Mouse (Mus musculus) lung, postnatal 36 days (tissue): Measurements from ENCODE around the gene Tmem240.
"Not testable (repeated sequence)": the region's sequence is repeated elsewhere in the genome, so short reads cannot be mapped to it uniquely, and the experiment has no call there.

Source experiments
- DNase-seq: peaks from one replicate; pipeline ENCODE4 v3.0.0; 2022; ENCODE audit warnings: mixed read lengths

The Tmem240 gene

DNA sequence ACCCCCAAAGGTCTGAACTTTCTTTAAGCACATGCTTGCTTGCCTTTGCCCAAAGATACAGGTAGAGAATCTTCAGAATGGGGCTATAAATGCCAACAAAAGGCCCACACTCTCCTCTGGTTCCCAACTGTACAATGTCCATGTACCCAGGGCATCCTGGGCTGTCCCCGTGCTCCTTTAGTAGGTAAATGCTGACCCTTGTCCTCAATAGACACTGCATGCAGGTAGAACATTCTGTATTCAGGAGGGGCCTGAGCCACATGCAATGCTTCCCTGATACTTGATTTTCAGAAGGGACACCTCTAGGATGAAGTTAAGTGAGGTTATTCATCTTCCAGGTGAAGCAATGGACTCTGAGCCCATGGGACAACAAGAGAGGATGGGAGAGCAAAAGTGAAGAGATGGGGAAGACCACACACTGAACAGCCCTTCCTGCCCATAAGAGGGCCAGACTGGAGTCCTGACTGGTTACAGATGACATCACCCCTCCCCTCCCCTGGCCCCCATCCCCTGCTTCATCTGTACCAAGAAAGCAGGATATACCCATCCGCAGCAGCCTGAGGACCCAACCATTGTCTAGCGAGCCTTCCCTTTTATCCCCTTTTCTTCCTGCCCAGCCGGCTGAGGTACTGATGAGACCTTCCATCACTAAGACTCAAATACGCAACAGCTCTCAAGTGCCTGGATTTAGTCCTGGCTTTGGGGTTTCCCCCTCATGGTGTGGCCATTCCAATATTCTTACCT lies 38.9 kb downstream of the Tmem240 start:
- DNase-seq = no peak

DNA sequence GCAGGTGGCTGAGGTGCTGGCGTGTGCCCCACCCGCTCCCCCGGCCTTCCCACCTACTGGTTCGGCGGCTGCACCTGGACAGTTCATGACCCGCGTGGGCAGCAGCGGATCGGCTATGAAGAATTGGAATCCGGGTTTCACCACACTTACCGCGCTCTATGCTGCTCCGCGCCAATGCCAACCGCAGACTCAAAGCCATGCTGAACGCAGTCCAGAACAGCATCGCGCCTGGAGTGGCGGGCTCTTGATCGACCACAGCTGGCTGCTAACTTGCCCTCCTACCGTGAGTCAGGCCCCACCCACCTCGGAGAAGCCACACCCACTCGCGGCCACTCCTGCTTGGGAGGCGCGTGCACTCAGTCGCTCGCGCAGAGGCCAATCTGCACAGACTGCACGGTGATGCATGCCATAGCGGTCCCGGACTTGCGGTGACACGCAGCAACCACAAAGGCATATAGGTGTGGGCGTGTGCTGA lies 39.7 kb downstream of the Tmem240 start, which contains the start of gene Vwa1:
Gene Vwa1 (minus strand): TSS at position 419 of the 475 bp plus-strand sequence.
- DNase-seq = peak; percentile 94

DNA sequence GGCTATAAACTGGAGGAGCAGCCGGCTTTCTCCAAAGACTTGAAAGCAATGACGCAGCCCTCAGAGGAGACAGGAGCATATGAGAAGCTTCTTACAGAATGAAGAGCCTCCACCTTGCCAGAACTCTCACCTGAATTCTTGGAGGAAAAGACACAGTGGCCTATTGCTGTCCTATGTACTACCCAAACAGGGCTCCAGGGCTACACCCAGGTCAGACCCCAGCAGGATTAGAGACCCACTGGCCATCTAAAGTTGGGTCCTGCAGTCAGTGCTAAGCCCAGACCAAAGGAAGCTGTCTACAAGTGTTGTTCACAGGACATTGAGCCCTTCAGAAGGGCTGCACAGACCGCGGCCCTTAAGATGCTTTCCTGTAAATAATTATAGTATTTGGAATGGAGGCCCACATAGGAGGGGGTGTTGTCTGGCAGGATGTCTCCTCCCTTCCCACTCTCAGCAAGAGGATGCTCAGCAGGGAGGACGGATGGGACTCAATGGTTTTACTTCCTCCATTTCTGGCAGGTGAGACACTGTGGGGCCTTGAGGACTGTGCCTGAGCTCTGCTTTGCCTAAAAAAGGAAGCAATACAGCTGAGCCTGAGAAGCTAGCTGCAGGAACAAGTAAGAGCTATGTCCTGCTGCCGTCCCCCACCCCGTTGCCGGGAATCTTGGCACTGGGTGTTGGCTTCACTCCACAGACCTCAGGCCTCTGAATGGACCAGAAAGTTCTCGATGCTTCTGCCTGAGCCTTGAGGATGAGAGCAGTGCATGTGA lies 40.6 kb downstream of the Tmem240 start:
- DNase-seq = peak; percentile 43

DNA sequence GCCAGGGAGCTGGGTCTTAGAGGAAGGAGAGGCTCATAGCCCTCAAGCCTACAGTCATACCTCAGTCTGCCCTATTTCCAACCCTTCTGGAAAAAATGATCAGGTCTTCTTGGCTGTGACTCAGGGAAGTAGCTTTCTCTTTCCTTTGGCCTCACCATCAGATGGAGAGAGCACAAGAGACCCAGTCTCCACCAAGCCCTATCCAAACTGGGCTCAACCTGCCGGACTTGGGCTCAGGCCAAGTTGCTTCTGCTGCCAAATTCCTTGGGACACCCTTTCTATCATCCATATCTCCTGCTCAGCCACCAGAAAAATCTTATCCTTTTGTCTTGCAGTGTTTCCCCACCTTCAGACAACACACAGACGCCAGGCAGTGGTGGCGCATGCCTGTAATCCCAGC lies 41.3 kb downstream of the Tmem240 start:
- no peak for DNase-seq

DNA sequence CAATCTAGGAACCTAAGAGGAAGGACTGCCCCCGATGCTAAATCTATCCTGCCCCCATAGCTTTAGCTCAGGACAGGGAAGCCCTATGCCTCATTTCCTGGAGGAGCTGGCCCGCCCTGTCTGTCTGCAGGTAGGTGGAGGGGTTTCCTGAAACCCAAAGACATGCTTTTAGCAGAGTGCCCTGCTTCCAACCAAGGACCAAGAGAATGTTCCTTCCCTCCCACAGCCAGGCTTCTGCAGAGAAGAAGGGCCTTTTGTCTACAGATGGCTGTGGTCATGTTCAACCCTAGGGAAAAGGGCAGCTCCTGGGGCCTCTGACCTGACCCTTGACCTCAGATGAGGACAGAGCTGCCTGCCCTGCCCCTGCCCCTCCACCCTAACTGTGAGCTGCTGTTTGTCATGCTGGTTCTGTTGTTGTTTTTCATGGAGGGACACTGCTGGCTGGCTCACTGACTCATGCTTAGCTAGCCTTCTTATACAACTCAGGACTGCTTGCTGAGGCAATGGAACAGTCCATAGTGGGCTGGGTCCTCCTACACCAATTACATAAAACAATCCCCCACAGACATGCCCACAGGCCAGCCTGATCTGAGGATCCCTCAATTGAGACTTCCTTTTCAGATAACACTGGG lies 42.2 kb downstream of the Tmem240 start:
- no peak for DNase-seq

DNA sequence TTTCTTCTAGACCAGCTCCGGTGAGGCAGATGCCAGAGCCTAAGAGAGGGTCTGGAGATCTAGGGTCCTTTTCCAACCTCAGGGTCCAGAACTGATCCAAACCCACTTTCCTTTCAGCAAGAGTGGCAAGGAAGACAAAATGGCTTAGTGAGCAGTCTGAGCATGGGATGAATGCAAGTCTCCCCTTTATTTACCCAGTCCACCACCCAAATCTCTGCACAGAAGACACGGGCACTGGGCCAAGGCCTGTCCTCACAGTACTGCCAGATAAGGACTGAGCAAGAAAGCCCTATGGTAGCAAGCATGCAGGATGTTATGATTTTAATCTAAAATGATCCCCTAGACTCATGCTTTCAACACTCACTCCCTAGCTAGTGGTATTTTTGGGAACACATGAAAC lies 43.2 kb downstream of the Tmem240 start:
- DNase-seq = no peak

DNA sequence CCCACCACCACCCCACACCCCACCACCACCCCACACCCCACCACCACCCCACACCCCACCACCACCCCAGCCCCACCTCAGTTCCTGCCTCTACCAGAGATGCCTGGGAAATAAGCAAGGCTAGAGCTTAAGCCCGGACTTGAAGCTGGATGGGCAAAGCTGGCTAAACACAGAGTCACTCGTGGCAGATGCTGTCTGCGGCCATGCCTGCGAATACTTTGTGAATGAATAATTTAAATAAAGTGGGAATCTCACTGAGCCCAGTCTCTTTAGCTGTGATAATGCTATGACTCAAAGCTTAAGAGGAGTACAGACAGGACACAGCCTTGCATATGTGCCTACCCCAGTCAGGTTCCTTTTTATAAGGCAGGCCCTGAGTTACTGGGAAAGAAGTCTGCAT lies 44.9 kb downstream of the Tmem240 start:
- DNase-seq = no peak

DNA sequence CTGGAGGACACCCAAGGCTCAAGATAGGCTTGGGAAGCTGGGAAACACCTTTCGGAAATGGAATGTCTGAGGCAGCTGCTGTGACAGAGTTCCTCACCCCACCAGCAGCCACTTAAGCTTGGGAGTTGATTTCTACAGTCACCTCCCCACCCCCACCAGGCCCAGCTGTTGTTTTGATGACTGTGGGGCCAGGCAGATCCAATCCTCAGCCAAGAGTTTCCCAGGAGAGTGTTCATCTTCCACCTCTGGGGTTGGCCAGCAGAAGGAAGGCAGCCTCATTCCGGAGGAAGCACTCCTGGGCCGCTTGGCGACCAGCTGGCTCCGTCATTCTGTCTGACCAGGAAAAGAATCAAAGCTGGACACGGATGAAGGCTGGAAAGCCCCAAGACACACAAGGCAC lies 46.3 kb downstream of the Tmem240 start:
- DNase-seq = peak; percentile 50

DNA sequence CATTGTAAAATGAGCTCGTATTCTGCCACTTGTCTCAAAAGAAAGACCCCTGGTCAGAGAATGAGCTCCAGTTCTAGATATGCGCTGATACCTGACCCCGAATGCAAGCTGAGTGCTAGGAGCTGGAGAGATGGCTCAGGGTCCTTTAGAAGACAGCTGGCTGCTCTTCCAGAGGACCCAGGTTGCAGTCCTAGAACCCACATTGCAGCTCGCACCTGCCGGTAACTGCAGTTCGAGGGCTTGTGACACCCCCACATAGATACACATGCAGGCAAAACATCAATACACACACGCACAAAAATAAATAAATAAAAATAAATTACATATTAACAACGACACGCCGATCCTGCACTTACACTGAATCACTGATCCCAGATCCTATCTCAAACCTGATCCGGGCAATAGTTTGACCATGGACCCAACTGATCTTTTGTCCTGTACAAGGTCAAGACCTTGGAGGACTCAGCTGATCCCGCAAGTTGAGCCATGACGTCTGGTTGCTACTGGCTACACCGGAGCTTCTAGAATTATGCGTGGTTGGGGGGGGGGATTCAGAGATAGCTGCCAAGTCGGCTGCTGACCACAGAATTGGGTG lies 49.0 kb downstream of the Tmem240 start:
- DNase-seq = no peak

DNA sequence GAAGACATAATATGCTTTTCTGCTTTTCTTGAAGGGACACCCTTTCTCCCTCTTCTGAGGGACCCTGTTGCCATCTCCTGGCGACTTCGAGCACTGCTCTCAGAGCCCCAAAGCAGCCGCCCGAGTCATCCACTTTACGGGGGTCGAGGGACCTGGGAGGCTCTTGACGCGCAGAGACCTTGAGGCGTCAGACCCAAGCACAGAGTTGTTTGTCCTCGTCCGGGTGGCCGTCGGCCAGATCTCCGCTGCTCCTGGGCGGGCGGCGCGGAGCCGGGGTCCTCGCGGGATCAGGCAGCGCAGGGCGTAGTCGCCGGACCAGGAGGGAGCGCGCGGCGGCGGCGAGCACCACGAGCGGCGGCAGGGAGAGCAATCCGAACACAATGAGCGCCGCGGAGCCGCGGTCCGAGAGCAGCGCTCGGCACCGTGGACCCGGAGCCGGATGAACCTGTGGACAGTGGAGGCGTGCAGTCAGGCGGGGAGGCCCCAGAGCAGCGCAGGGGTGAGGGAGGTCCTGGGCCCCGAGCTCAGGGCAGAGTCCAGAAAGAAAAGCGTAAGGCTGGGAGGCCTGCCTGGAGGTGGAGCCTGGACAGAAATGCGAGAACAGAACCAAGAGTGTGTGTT lies 49.6 kb downstream of the Tmem240 start:
- DNase-seq = peak; percentile 79

DNA sequence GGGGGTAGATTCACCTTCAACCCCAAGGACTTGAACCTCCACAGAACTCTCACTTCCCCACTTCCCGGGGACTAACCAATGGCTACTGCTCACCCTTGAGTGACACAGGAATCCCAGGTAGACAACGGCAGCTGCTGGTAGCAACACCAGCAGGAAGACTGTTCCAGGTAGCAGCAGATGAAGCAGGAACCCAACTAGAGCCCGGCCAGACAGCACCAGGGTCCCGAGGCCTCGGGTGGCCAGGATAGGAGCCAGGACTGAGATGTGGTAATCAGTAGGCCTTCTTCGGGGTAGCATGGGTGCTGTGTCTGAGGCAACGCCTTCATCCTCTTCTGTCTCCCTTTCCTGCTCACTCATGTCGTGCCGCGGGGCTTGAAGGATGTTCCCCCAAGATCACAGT lies 50.6 kb downstream of the Tmem240 start:
- no peak for DNase-seq

DNA sequence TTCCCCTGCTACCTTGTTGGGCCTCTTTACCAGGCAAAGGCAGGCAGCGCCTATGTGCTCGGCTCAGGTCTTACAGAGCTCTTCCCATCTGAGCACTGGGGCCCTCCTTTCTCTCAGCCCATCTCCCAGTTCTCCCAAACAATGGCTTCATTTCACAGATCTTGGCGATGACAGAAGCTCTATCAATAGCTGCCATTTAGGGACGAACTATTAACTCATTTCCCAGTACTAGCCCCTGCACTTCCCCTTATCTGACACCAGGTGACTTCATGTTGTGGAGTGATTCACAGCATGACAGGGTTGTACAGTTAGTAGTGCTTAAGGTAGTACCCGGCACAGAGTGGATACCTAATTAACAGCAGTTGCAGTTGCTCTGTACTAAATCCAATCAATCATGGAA lies 51.2 kb downstream of the Tmem240 start, which contains the start of gene Tmem88b:
Gene Tmem88b (minus strand): TSS at position 56 of the 400 bp plus-strand sequence.
- no peak for DNase-seq

DNA sequence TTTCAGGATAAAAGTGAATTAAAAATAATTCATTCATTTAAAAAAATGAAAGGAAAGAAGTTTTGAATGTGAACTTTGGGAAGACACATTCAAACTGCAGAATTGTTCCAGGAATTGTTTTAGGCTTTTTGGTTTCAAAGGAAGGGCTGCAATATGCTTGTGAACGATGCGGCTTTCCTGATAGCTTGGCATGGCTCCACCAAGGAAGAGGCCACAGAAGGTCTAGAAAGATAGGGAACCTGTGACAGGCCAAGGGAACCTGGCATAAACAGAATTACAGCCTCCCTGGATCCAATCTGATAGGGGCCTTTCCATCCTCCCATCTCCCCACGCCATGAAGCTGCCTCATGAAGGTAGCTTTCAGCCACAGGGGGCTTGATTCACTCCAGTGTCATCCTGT lies 53.7 kb downstream of the Tmem240 start:
- DNase-seq = no peak

DNA sequence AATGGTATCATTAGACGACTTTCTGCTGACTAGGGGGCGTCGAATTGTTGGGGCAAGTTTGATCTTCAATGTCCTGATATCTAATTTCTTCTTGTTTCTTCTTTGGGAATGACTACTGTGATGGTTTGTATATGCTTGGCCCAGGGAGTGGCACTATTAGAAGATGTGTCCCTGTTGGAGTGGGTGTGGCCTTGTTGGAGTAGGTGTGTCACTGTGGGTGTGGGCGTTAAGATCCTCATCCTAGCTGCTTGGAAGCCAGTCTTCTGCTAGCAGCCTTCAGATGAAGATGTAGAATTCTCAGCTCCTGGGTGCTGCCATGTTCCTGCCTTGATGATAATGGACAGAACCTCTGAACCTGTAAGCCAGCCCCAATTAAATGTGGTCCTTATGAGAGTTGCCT lies 54.2 kb downstream of the Tmem240 start:
- DNase-seq = not testable (repeated sequence)

DNA sequence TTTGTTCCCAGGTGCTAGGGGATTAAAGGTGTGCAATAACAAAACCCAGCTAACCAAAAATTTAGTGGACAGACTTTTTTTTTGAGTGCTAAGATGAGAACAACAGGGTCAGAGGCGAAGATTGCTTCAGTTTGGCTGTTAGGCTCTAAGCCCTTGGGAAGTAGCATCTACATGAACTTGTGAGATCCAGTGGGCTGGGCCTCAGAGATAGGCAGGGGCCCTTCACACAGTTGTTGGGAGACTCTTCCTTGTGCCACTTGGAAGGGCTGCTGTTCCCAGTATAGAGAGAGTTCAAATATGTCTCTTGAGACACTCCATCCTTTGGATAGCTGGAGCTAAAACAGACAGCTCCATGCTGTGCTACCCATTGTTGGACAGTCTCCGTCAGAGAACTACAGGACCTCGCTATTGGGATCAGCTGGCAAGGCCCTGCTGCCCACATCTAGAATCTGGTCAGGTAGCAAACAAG lies 55.5 kb downstream of the Tmem240 start, which contains the start of gene Ankrd65:
Gene Ankrd65 (plus strand): TSS at position 419 of the 469 bp plus-strand sequence.
- no peak for DNase-seq
